Mouse (Mus musculus): ENCODE results near the gene Ankrd23.

Gene Ankrd23

DNA sequence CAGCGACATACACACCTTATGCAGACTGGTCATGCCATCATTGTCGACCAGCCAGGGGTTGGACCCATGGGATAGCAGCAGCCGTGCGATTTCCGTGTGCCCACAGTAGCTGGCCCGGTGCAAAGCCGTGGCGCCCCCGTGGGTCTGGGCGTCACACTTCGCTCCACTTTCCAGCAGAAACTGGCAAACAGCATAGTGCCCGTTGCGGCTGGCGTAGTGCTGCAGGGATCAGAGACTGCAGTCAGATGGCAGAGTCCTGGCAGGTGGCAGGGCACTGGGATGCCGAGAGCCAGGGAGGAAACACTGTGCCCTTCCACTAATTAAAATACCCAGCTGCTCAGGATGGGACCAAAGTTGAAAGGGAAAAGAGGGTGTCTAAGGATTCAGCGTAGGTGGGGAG lies 5.2 kb upstream of the Ankrd23 start:
- no peak for DNase-seq

DNA sequence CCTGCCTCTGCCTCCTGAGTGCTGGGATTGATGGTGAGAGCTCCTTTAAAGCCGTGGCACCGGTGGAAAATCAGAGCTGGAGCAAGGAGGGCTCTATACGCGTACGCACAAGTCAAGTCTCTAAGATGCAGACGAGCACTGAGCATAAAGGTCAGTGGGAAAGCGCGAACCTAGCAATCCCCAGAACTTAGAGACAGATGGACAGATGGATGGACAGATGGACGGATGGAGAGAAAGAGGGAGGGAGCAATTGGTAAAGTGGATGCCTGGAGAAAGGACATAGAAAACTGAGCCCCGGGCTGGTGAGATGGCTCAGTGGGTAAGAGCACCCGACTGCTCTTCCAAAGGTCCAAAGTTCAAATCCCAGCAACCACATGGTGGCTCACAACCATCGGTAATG lies 4.1 kb upstream of the Ankrd23 start:
- DNase-seq, result no peak

DNA sequence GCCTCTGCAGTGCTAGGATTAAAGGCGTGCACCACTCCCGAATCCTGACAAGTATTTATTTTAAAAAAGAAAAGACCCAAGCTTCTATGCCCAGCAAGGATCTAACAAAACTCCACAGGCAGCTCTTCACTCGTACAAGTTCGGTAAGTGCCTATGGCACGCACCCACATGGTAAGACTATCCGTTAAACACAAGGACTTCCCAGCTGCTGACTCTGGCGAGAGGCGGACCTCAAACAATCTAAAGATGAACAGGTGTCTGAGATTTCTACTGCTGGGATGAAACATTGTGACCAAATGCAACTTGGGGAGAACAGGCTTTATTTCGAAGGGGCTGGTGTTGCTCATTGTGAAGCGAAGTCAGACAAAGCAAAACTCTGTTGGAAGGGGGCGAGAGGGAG lies 3.4 kb upstream of the Ankrd23 start:
- no peak for DNase-seq

DNA sequence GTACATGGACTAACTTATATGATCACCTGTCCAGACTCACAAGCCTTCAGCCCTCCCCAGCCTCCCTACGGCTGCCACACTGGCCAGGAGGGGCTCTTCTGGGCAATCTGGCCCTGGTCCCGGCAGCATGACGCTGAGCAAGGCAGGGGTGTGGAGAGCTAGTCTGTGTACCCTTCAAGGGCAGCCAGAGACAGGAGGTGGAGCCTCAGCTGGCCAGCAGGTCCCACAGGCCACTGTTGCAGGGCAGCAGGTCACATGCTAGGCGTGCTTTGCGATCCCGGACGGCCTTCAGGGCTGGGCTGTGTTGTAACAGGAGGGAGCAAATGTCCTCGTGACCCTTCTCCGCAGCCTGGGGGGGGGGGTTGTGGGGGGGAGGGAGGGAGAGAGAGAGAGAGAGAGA lies 2.5 kb upstream of the Ankrd23 start, which contains the start of gene Gm42417:
TSS of gene Gm42417 (minus strand) at position 244 of the 400 bp plus-strand sequence.
- DNase-seq, result no peak

DNA sequence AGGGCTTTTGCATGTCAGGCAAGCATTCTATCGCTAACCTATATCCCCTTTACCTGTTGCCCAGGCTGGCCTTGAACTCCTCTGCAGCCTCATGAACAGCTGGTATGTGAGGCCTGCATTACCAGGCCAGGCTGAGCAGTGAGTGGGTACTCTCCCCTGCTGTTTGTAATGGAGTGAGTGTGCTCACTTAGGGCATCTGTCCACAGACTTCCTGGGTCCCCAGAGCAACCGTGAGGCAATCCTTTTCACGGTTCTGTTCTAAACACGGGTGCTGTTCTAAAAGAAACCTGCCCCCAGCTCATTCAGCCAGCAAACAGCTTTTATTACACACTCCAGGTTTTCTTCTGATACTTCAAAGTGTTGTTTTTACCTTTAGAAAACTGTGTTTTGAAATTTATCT lies 2.0 kb upstream of the Ankrd23 start:
- no peak for DNase-seq

DNA sequence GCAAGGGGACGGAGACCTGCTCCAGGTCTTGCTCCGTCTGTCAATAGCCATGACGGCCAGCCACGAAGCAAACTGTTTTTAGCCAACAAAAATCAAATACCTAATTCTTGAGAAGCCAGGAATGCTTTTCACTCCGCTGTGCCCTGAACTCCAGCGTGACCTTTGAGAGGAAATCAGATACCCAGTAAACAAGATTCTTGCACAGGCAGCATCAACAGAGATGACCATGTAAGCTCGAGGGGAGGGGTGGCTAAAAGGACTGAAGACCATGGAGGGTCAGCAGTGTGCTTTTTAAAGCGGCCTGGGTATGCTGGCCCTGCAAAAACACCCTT lies 320 bp downstream of the Ankrd23 start:
- DNase-seq, result no peak

DNA sequence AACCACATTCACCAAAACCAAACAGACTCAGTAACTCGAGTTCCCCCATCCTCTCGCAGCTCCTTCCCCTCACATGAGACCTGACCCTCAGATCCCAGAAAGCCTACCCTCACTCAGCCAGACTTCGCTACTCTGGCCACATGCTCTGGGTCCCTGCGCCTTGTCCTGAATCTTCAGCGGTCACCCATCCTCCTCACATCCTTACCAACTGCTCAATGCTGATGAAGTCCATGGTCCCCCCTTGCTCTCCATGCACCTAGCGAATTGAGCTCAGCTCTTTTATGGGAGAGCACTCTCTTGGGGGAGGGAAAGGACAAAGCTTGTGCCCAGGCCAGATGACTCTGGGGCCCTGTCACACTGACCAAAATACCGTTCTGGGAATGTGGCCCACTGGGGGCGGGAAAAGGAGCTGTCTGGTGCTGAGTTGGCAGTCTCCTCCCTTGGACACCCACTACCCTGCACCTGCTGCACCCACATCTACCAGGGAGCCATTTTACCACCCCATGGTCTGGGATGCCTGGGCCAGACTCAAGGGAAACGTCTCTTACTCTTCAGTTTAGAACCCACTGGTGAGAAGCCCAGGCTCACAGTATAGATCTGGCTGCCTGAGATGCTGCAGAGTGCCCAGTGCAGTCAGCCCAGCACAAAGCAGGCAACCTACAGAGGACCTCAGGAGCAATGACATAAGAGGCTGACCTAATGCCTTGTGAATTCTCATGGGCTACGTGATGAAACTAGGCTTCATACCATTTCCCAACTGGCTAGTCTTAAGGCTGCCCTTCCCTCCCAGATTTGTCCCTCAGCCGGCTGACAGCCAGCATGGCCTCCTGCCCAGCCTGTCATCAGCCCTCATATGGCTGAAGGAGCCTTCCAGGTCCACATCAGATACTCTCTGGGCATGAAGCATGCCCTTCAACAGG lies 946 bp downstream of the Ankrd23 start:
- no peak for DNase-seq

DNA sequence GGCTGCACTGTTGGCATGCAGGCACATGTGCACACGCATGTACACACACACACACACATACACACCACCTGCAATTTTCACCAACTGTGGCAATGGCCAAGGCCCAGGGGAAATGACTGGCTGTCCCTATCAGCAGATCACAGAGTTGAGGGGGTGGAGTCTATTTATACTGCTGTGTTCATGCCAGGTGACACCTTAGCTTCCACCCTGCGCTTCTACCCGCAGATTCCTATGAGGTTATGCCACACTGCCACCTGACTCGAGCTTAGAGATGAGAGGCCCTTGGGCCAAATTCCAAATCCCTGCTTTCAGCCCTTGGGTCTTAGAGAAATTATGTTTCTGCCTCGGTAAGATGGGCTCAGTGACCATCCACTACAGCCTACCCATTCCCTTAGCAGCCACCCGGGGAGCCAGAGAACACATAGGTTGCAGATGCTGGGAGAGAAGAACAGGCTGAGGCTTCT lies 2.1 kb downstream of the Ankrd23 start:
- DNase-seq, result no peak

DNA sequence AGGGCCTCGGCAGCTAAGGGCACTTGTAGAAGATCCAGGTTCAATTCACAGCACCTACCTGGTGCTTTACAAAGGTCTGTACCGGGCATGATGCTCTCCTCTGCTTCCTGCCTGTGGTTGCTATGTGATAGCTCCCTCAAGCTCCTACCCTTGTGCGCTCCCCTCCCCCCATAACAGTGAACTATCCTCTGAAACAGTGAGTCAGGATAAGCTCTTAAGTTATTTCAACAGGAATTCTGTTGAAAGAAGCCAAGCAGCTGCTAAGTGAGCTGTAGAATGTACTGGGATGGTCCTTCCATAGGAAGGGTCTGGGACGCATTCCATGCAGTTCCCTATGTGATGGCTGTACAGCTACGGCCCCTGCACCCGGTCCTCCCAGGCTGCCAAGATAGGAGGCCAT lies 3.1 kb downstream of the Ankrd23 start:
- DNase-seq, result no peak

DNA sequence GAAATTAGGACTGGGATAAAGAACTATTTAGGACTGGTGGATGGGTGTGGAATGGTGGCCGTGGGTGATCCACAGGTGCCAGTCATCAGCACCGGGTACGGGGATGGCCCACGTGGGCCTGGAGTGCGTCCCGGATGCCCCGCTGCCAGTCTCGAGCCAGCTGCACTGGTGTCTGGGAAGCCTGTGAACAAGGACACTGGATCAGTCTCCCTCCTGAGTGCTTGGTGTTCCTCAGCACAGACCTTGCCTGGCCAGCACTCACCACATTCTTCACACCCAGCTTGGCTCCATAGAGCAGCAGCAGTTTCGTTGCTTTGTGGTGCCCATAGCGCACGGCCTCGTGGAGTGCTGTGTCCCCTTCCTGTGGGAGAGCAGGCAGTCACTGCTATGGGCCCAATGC lies 5.2 kb downstream of the Ankrd23 start:
- DNase-seq, result no peak

DNA sequence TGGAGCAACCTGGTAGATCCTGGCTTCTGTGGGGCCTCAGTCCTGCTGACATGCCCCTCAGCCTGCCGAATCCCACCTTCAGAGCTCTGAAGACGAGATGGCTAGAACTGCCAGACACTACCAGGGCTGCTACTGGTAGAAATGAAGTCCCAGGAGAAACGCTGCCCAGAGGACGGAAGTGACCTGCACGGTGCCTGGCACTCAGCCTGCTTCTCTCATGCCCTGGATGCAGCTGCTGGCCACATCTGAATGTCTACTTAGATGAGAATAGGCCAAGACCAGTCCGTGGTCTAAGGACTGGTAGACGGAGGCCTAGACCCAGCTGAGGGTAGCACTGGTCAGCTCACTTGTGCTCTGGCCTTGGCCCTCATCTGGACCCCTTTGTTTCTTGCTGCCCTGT lies 5.7 kb downstream of the Ankrd23 start:
- no peak for DNase-seq

DNA sequence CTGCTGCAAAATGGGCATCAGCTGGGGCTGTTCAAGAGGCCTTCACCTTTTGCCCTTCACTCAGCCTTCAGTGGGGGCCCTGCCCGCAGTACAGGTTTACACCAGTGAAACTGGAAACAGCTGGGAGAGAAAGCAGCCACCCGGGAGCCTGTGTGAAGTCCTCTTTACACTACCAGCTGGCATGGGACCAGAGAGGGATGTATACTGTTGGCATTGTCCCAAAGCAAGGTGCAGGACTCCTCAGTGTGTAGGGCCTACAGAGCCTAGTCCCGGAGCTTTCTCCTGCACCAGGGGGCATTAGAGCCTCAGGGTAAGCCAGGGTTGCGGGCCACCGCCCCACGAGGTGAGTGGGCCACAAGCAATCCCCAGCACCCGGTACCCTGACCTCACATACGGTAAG lies 6.2 kb downstream of the Ankrd23 start:
- DNase-seq, result no peak

DNA sequence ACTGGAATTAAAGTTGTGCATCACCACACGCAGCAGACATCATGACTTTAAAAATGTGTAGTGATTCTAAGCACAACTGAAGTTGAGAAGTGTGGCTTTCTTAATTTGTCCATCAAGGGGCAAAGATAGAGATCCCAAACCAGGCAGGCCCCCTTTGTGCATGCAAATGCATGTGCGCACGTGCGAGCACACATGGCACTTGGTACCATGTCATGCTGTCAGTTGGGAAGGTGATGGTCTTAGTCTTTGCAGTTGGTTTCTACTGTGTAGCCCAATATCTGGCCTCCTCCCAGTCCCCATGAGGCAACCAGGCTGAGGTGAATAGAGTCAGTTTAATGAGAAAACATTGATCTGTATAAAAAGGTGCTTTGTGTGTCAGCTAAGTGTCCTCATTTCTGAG lies 6.8 kb downstream of the Ankrd23 start:
- no peak for DNase-seq

DNA sequence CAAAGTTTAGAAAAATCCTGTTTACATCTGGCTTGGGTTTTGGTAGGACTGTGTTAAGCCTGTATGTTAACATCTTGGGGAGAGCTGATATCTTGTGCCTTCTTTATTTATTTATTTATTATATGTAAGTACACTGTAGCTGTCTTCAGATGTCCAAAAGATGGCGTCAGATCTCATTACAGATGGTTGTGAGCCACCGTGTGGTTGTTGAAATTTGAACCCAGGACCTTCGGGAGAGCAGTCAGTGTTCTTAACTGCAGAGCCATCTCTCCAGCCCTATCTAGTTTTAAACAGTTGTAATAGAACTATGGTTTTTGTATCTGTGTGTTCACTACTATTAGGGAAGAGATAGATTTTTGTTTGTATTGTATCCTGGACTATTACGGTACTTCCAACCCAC lies 7.4 kb downstream of the Ankrd23 start:
- DNase-seq, result no peak

DNA sequence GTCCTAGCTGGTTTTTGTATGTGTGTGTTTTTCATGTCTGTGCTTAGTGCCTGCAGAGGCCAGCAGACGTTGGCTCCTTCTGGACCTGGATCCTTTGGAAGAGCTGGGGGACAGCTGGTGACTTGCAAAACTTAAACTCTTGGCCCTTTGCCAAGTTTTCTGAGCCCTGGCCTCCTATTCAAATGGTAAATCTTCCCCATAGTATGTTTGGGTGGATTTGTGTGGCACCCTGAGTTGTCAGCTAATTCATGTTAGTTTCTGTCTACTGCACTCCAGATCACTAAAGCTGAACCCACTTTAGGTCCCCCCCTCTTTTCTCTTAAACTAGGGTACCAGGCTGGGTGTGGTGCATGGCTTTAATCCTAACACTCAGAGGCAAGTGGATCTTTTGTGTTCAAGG lies 8.3 kb downstream of the Ankrd23 start:
- DNase-seq, result no peak

DNA sequence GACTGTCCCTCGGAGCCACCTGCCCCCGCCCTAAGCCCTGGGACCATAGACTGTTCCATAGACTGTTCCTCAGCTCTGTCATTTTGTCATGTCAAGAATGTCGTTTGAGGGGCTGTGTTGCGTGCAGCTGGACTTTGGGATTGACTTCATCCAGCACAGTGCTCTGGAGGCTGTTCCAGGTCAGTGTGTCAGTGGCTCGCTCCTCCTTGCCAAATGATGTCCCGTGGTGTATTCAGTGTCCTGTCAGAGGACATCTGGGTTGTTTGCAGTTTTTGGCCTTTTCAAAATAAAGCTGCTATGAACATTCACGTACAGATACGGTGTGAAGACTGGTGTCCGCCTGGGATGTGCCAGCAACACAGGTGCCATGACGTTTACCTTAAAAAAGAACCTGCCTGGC lies 9.8 kb downstream of the Ankrd23 start:
- no peak for DNase-seq

DNA sequence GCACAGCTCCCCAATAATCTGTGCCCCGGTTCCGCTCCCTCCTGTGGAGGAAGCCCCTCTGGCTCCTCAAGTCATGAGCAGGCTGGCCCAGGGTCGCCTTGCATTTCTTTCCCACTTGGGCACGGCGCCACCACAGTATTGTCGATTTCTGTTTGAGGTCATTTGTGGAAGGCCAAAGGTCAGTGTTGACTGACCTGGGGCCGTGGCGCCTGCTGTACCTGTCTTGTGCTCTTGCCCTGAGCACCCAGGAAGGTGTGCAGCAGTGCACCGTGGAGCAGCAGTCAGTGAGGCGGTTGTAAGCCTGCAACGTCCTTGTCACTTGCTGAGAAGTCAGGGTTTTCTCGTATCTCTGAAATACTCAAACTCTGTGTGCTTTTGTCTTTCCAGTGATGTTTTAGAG lies 10.9 kb downstream of the Ankrd23 start:
- no peak for DNase-seq

DNA sequence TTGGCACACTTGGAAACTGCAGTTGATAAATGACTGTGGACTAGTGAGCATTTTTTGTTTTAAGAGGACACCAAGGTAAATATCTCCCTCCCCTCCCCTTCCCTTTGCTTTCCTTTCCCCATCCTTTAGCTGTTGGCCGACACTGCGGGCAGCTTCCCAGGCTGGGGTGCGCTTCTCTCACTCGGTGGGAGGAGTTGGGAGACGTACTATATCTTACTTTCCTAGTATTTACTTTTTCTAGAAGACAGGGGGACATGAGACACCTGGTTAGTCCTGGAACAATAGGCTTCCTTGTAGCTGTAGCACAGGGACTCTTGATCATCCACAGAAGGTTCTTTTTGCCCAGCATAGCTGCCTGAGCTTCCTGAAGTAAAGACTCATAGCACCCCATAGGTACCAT lies 12.6 kb downstream of the Ankrd23 start:
- no peak for DNase-seq

DNA sequence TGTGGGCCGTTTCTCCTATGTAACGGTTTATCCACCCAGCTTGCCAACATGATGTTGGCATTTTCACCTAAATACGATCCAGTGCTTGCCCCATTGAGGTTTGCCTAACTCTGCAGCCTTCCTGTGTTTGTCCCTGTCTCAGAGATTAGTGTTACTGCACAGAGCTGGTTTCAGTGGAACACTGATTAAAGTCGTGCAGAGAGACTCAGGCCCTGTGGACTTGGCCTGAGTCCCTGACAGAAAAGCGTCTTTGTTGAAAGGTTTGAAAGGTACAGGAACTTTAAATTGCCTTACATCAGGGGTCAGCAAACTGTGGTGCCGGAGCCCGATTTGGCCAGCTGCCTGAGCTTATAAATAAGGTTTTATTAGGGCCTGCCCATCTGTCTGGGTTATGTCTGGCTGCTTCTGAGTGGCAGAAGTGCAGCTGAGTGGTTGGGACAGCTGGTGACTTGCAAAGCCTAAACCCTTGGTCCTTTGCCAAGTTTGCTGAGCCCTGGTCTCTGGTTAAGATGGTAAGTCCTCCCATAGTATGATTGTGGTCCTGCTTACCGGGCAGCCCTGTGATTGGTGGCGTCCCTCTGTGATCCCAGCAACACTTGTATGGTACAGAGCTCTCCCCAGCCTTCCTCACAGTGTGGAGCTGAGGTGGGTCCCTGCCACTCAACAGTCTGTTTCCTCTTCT lies 13.2 kb downstream of the Ankrd23 start:
- no peak for DNase-seq

DNA sequence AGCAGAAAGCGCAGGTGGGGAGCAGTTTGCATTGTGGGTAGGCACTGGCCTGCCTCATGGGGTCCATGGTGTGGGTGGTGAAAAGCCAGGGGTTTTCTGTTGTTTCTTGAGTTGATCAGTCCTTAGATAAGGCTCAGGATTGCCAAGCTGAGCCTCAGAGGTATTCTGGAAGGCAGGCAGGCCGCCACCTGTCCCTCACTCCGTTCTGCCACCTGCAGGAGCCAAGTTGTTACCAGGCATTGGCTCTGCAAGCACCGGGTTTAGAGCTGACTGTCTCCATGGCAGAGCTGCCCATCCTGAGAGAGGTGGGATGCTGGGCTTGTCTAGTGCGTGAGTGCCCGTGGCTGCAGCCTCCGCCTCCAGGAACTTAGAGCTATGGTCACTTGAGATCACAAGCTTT lies 14.5 kb downstream of the Ankrd23 start:
- DNase-seq, result no peak

DNA sequence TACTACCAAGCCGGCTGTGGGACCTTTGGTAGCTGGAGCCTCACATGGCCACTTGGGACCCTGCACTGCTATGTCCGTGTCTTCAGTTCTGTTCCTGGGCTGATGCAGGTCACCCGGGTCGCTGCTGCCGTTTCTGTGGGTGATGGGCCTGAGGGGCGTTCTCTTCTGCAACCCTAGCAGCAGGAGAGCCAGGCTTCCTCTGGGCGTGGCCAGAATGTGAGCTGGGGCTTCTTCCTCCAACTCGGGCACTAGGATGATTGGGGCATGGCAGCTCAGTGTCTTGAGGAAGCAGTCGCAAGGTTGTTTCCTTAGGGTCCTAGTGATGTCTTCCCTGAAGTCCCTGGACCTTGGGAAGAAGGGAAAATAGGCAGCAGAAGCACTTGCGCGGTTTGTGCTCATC lies 17.1 kb downstream of the Ankrd23 start:
- no peak for DNase-seq

DNA sequence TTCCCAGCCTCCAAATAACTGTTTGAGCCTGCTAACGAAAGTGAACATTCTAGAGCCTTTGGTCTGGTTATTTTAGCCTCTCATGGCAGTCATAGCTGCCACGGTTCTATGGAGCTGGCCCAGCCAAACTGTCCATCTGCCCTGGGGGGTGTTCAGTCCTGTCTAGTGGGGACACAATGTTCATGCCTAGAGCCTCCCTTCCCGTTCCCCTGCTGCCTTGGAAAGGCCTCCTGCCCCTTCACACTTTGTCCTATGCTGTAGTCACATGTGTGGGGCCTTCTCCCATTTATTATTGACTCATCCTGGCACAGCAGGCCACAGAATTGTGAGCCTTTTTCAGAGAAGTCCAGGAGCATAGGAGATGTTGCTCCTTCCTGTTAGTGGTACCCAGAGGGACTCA lies 18.4 kb downstream of the Ankrd23 start:
- DNase-seq, result no peak

DNA sequence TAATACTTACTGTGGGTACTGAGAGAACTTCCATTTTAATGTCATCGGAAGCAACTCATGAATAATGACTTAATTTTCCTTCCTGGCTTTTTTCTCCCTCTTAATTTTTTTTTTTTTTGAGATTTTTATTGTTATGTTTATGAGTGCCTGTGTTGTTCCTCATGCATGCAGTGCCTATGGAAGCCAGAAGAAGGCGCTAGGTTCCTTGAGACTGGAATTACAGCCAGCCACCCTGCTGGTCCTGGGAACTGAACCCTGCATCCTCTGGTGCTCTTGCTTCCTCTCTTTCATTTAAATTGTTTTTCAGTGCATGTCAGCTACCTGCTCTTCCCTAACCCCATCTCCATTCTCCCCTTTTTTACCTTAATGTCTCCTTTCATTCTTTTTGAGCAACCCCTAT lies 23.0 kb downstream of the Ankrd23 start:
- DNase-seq, result no peak

DNA sequence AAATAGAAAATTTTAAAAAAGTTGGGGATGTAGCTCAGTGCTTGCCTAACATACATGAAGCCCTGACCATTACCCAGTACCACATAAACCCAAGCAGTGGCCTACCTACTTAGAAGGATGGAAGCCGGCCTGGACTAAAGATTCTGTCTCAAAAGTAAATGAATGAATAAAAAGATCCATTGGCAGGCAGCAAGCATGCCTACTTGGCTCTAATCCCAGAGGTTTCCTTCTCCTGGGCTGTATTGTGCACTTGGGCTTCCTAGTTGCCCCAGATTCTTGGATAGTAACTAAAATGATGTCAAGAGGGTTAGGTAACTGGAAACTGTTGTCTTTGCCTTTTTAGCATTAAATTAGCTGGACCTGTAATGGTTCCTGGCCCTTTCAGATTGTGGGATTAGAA lies 23.4 kb downstream of the Ankrd23 start:
- DNase-seq, result no peak

DNA sequence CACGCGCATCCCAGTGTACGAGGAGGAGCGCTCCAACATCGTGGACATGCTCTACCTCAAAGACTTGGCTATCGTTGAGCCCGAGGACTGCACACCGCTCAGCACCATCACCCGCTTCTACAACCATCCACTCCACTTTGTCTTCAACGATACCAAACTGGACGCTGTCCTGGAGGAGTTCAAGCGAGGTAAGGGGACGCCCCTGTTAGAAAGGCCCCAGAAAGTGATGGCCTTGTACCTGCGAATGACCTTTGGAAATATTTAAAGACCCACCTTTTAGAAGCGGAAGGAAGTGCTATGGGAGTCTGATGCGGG lies 23.8 kb downstream of the Ankrd23 start:
- no peak for DNase-seq
